Mouse (Mus musculus): ENCODE results near the gene Axin2. TPM values are rescaled to one million over a fixed set of nuclear protein-coding genes. Genes with fewer than 3 reads are reported as not detected.

The Axin2 gene
- polyA plus RNA-seq, 1 experiment from 2014 or later = 3.0 TPM

DNA sequence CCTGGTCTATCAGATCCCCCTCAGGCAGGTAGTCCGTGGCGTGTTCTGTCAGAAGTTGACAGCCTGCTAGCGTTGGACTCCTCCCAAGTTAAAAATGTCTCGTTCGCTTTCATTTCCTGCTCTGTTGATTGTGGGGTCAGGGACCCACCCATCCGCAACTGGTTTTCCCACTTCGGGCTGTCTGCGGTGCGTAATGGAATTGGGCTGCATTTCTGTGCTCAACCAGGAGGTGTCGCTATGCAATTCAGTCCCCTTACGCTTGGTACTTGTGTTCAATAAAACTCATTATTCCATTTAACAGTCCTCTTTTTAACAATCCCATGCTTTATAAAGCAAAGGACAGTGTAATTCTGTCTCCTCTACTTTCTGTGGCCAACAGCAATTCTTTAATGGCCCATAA is 31.0 kb upstream of the Axin2 start:
- Histone ChIP-seq H3K9ac (ENCODE audit: low read depth, low read length) (no peak overlapping the region), H3K27me3 (ENCODE audit: control insufficient read depth, insufficient read depth, low read length) (peaks cover 13% of the 10 kb centered on the region; the same call in 1 of the 2 replicates), H3K9me3 (replicated peaks; ENCODE audit: control insufficient read depth, low read length) (no peaks in the 10 kb centered on the region), H3K4me1 (ENCODE audit: control insufficient read depth, insufficient read depth, low read length) (peaks cover 3% of the 10 kb centered on the region; the same call in 1 of the 2 replicates), H3K27ac (ENCODE audit: low read depth, low read length) (no peak overlapping the region), H3K36me3 (ENCODE audit: control insufficient read depth, insufficient read depth, low read length) (no peaks in the 10 kb centered on the region), H3K4me3 (ENCODE audit: low read depth, low read length) (no peak overlapping the region), H3K4me2 (no peak overlapping the region)
- no peak for ATAC-seq (replicated peaks; ENCODE audit: insufficient number of reproducible peaks, low FRiP score, low TSS enrichment)
- WGBS (ENCODE audit: insufficient replicate concordance) = 34% methylated on average over 11 of the region's 11 CpGs

DNA sequence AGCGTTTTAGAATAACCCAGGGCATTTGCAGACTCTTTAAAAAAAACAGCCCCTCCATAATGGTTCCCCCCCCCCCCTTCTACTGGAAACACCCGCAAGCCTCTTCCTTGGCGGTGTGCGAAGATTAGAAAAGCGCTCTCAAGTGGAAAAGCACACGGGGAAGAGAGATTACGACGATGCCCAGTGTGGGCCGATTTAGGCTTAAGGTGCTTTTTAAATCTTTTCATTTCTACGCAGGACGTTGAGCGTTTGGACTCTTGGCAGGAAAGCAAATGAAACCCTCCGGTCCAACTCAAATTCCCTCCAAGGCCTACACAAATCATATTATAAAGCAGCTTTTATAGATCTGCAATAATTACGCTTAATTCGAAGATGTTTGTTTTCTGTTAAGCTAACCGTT is 29.6 kb upstream of the Axin2 start:
- peaks cover 5% of the 10 kb centered on the region; the same call in 1 of the 2 replicates for H3K4me1 ChIP-seq (ENCODE audit: control insufficient read depth, insufficient read depth, low read length)
- no peak for ATAC-seq (replicated peaks; ENCODE audit: insufficient number of reproducible peaks, low FRiP score, low TSS enrichment)
- H3K9ac ChIP-seq (ENCODE audit: low read depth, low read length) = no peak overlapping the region
- no peaks in the 10 kb centered on the region for H3K36me3 ChIP-seq (ENCODE audit: control insufficient read depth, insufficient read depth, low read length)
- peak overlapping the region; percentile 41 for H3K4me3 ChIP-seq (ENCODE audit: low read depth, low read length)
- peaks cover 16% of the 10 kb centered on the region; the same call in 1 of the 2 replicates for H3K27me3 ChIP-seq (ENCODE audit: control insufficient read depth, insufficient read depth, low read length)
- H3K9me3 ChIP-seq (replicated peaks; ENCODE audit: control insufficient read depth, low read length) = no peaks in the 10 kb centered on the region
- H3K4me2 ChIP-seq = peak overlapping the region; percentile 75
- H3K27ac ChIP-seq (ENCODE audit: low read depth, low read length) = no peak overlapping the region
- 21% methylated on average over 16 of the region's 16 CpGs for WGBS (ENCODE audit: insufficient replicate concordance)

DNA sequence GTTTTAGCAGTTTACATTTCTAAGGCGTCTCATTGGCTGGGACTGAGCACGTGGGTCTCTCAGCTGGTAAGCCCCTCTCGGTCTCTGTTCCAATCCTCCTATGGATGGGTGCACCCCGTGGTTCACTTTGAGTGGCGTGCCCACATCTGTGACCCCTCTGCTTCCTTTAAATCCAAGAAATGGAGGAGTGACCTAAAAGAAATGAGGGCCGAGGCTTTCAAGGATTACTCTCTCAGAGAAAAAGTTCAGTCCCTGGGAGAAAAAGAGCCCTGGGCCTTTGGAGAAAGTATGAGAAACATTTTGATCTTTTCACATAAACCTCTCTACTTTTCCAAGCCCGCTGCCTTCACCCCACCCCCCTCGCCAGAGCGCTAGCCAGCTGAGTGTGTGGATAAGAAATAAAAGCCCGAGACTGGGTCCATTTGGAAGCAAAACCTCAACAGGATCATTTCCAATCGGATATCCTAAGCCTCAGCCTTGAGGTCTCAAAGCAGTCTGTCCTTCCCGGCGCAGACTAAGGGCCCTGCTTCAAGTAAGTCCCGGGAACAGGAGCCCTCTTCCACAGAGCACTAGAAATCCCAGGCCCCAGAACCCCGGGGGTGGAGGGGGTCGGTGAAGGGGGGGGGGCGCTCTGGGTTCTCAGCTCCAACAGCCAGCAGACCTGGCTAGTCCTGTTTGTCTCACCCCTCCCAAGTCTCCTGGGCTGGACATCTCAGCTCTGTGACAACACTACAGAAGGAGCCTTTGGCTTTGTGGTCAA is 28.9 kb upstream of the Axin2 start:
- H3K27ac ChIP-seq (ENCODE audit: low read depth, low read length) = no peak overlapping the region
- WGBS (ENCODE audit: insufficient replicate concordance) = 2% methylated on average over 17 of the region's 17 CpGs
- H3K4me1 ChIP-seq (ENCODE audit: control insufficient read depth, insufficient read depth, low read length) = peaks cover 5% of the 10 kb centered on the region; the same call in 1 of the 2 replicates

DNA sequence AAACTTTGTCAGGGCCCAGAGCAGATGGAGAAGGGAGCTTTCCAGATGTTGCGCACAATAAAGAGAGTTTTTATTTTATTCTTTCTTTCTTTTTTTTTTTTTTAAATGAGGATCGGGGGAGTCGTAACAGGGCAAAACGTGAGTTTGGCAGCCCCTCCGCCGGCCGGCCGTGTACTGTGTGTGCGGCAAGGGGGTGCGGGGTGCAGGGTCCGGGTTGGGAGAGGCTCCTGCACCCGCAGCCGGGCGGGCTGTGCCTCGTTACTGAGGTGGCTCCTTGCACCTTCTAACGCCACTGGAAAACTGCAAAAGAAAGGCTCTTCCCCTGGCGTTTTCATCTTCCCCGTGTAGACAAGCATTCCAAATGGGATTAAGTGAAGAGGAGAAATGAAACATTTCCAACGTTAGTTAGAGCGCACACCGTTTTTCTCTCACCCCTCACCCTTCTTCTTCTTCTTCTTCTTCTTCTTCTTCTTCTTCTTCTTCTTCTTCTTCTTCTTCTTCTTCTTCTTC is 28.2 kb upstream of the Axin2 start:
- peaks cover 5% of the 10 kb centered on the region; the same call in 1 of the 2 replicates for H3K4me1 ChIP-seq (ENCODE audit: control insufficient read depth, insufficient read depth, low read length)
- peak overlapping the region; percentile 75 for H3K4me2 ChIP-seq
- whole genome bisulfite sequencing (ENCODE audit: insufficient replicate concordance) = 4% methylated on average over 21 of the region's 21 CpGs
- no peak overlapping the region for H3K27ac ChIP-seq (ENCODE audit: low read depth, low read length)
- H3K27me3 ChIP-seq (ENCODE audit: control insufficient read depth, insufficient read depth, low read length) = peaks cover 20% of the 10 kb centered on the region; the same call in 1 of the 2 replicates
- peak overlapping the region; percentile 41 for H3K4me3 ChIP-seq (ENCODE audit: low read depth, low read length)
- no peaks in the 10 kb centered on the region for H3K36me3 ChIP-seq (ENCODE audit: control insufficient read depth, insufficient read depth, low read length)
- no peak for ATAC-seq (replicated peaks; ENCODE audit: insufficient number of reproducible peaks, low FRiP score, low TSS enrichment)
- peak overlapping the region; percentile 16; the same call in 1 of the 2 replicates for H3K9ac ChIP-seq (ENCODE audit: low read depth, low read length)
- no peaks in the 10 kb centered on the region for H3K9me3 ChIP-seq (replicated peaks; ENCODE audit: control insufficient read depth, low read length)

More for the DNA sequence above, 28.9 kb upstream of the Axin2 start:
- Histone ChIP-seq H3K36me3 (ENCODE audit: control insufficient read depth, insufficient read depth, low read length) (no peaks in the 10 kb centered on the region), H3K9ac (ENCODE audit: low read depth, low read length) (peak overlapping the region; percentile 16; the same call in 1 of the 2 replicates), H3K9me3 (replicated peaks; ENCODE audit: control insufficient read depth, low read length) (no peaks in the 10 kb centered on the region), H3K27me3 (ENCODE audit: control insufficient read depth, insufficient read depth, low read length) (peaks cover 16% of the 10 kb centered on the region; the same call in 1 of the 2 replicates), H3K4me3 (ENCODE audit: low read depth, low read length) (peak overlapping the region; percentile 41), H3K4me2 (peak overlapping the region; percentile 75)
- ATAC-seq (replicated peaks; ENCODE audit: insufficient number of reproducible peaks, low FRiP score, low TSS enrichment) = peak; percentile 65; the same call in 1 of the 2 replicates

DNA sequence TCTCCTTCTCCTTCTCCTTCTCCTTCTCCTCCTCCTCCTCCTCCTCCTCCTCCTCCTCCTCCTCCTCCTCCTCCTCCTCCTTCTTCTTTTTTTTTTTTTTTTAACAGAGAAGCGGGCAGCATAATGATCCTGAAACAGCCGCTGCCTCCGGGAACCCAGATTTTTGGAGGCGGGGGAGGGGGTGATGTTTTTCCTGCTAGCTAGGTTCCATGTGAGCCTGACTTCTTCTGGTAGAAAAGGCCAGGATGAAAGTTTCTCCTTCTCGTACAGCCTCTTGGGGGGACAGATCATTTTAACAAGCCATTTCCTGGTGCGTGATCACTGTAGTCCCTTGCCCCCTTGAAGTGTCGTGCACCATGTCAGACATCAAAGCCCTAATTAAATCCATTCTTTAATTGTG is 27.7 kb upstream of the Axin2 start:
- 13% methylated on average over 6 of the region's 7 CpGs for WGBS (ENCODE audit: insufficient replicate concordance)
- no peak overlapping the region for H3K9ac ChIP-seq (ENCODE audit: low read depth, low read length)
- H3K27ac ChIP-seq (ENCODE audit: low read depth, low read length) = no peak overlapping the region
- H3K4me2 ChIP-seq = no peak overlapping the region
- no peaks in the 10 kb centered on the region for H3K36me3 ChIP-seq (ENCODE audit: control insufficient read depth, insufficient read depth, low read length)
- peaks cover 5% of the 10 kb centered on the region; the same call in 1 of the 2 replicates for H3K4me1 ChIP-seq (ENCODE audit: control insufficient read depth, insufficient read depth, low read length)
- ATAC-seq (replicated peaks; ENCODE audit: insufficient number of reproducible peaks, low FRiP score, low TSS enrichment) = no peak
- H3K4me3 ChIP-seq (ENCODE audit: low read depth, low read length) = no peak overlapping the region
- peaks cover 21% of the 10 kb centered on the region; the same call in 1 of the 2 replicates for H3K27me3 ChIP-seq (ENCODE audit: control insufficient read depth, insufficient read depth, low read length)
- H3K9me3 ChIP-seq (replicated peaks; ENCODE audit: control insufficient read depth, low read length) = no peaks in the 10 kb centered on the region

DNA sequence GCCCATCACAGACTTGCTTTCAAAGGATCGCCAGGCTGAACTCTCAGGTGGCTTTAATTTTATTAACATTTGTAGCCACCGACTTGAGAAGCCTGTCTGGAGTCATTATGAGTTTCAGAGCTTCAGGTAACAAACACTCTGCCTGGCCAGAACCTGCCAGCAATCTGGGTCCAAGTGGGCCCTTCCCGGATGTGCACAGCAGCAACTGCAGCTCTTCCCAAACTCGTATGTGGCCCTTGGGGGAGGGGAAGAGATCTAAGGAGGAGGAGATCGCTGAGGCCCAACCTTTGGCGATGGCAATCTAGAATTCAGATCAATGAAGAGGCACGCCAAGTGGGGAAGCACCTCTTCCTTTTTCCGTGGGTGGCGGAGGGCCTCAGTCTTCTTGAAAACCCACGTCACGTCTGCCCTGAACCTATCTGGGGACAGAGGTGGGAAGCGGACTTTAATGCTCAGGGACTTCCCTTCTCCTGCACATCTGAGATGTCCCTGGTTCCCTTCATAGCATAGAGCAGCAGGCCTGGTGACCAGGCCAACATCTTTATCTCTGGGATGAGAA is 26.8 kb upstream of the Axin2 start:
- Histone ChIP-seq H3K36me3 (ENCODE audit: control insufficient read depth, insufficient read depth, low read length) (no peaks in the 10 kb centered on the region), H3K27me3 (ENCODE audit: control insufficient read depth, insufficient read depth, low read length) (peaks cover 21% of the 10 kb centered on the region; the same call in 1 of the 2 replicates), H3K27ac (ENCODE audit: low read depth, low read length) (no peak overlapping the region), H3K9me3 (replicated peaks; ENCODE audit: control insufficient read depth, low read length) (no peaks in the 10 kb centered on the region), H3K4me1 (ENCODE audit: control insufficient read depth, insufficient read depth, low read length) (peaks cover 7% of the 10 kb centered on the region; the same call in 1 of the 2 replicates), H3K9ac (ENCODE audit: low read depth, low read length) (no peak overlapping the region), H3K4me3 (ENCODE audit: low read depth, low read length) (no peak overlapping the region), H3K4me2 (no peak overlapping the region)
- ATAC-seq (replicated peaks; ENCODE audit: insufficient number of reproducible peaks, low FRiP score, low TSS enrichment) = no peak
- WGBS (ENCODE audit: insufficient replicate concordance) = 48% methylated on average over 12 of the region's 12 CpGs

DNA sequence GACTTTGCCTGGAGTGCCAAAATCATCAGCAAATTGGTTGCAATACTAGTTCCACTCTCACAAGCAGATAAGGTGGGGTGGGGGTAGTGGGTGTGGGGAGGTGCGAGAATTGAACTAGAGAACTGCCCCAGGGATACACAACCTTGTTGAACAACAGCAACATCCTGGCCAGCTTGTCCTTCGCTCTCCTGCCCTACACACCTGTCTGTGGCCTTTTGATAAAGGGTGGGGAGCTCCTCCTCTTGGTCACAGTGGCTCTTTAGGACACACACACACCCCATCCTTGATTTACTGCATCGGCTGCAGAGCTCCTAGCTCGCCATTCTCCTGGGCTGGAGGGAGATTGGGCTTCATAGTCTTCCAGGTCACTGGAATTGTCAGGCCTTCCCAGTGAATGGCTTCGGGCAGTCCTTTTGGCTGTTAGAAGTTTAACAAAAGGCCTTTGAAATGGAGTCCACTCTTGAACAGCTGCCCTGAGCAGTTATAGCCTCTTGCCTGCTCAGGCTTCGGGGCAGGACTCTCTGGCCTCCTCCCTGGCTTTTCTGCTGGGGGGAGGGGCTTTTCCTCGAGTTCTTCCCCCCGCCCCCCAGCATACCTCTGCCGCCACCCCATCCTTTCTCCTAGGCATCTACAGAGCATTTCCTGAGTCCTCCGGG is 26.2 kb upstream of the Axin2 start:
- Histone ChIP-seq H3K9me3 (replicated peaks; ENCODE audit: control insufficient read depth, low read length) (no peaks in the 10 kb centered on the region), H3K27ac (ENCODE audit: low read depth, low read length) (no peak overlapping the region), H3K9ac (ENCODE audit: low read depth, low read length) (no peak overlapping the region), H3K4me1 (ENCODE audit: control insufficient read depth, insufficient read depth, low read length) (peaks cover 14% of the 10 kb centered on the region; the same call in 1 of the 2 replicates), H3K36me3 (ENCODE audit: control insufficient read depth, insufficient read depth, low read length) (no peaks in the 10 kb centered on the region), H3K4me3 (ENCODE audit: low read depth, low read length) (no peak overlapping the region), H3K27me3 (ENCODE audit: control insufficient read depth, insufficient read depth, low read length) (peaks cover 21% of the 10 kb centered on the region; the same call in 1 of the 2 replicates), H3K4me2 (no peak overlapping the region)
- ATAC-seq (replicated peaks; ENCODE audit: insufficient number of reproducible peaks, low FRiP score, low TSS enrichment) = no peak
- 53% methylated on average over 10 of the region's 10 CpGs for WGBS (ENCODE audit: insufficient replicate concordance)

DNA sequence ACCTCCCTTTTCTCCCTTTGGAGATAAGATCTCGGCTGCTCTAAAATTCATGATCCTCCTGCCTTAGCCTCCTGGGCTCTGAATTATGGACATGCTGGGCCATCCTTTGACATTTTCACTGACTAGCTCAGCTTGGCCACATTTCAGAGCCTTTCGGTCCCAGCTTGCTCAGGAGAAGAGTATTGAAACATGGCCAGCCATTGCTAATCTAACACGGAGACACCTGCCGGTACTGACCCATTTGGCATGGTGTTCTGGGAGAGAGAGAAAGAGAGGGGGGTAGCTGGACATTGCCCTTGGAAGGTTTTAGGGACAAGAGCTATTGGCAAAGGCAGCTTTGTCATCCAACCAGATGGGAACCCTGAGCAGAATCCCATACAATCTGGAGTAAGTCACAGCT is 23.1 kb upstream of the Axin2 start:
- WGBS (ENCODE audit: insufficient replicate concordance) = 84% methylated on average over 4 of the region's 4 CpGs
- H3K27me3 ChIP-seq (ENCODE audit: control insufficient read depth, insufficient read depth, low read length) = peaks cover 21% of the 10 kb centered on the region; the same call in 1 of the 2 replicates

More for the DNA sequence above, 23.1 kb upstream of the Axin2 start:
- no peak for ATAC-seq (replicated peaks; ENCODE audit: insufficient number of reproducible peaks, low FRiP score, low TSS enrichment)
- no peaks in the 10 kb centered on the region for H3K36me3 ChIP-seq (ENCODE audit: control insufficient read depth, insufficient read depth, low read length)
- no peaks in the 10 kb centered on the region for H3K9me3 ChIP-seq (replicated peaks; ENCODE audit: control insufficient read depth, low read length)
- no peak overlapping the region for H3K9ac ChIP-seq (ENCODE audit: low read depth, low read length)
- H3K27ac ChIP-seq (ENCODE audit: low read depth, low read length) = no peak overlapping the region
- H3K4me3 ChIP-seq (ENCODE audit: low read depth, low read length) = no peak overlapping the region
- peaks cover 18% of the 10 kb centered on the region; the same call in 1 of the 2 replicates for H3K4me1 ChIP-seq (ENCODE audit: control insufficient read depth, insufficient read depth, low read length)
- no peak overlapping the region for H3K4me2 ChIP-seq

Data from heart, embryonic 11.5 days (tissue).